Mouse (Mus musculus) left cerebral cortex, adult 2 months (tissue): ENCODE measurements around the gene Armh3. TPM values are rescaled to one million over a fixed set of nuclear protein-coding genes. Genes with fewer than 3 reads are reported as not detected.
A peak's percentile ranks its signal among the peaks of the same experiment; 100 is the strongest.

Source experiments
- DNase-seq, 2 experiments: peaks; one replicate each; pipeline ENCODE4 v3.0.0; 2021 to 2022; ENCODE audit warnings: low spot score in 2 of 2, mixed read lengths in 1 of 2; ENCODE audit errors: extremely low spot score in 1 of 2
- H3K27ac ChIP-seq: fragments of 200-600 bp; 2 replicates; pipeline ENCODE4 v1.8.1; 2022
- H3K4me3 ChIP-seq: fragments of 200-600 bp; 2 replicates; pipeline ENCODE4 v1.8.1; 2022
- CTCF ChIP-seq: fragments of 200-600 bp; IDR thresholded peaks from 2 replicates; pipeline ENCODE4 v1.8.1; 2022; ENCODE audit warnings: antibody characterized with exemption, mild to moderate bottlenecking, moderate library complexity
- intact Hi-C: fragments of 180-260 bp; cut with DNase I; formaldehyde crosslinking; loops from one replicate; pipeline ENCODE4 v1.15.1; 2025
- long read RNA-seq, 2 experiments: library from polyadenylated mRNA; stranded (forward); transcript quantifications; one replicate each; pipeline ENCODE4 v2.0.0; 2021; ENCODE audit warnings: borderline mapping rate in 2 of 2
- total RNA-seq, 2 experiments: library from RNA; stranded (reverse); gene quantifications; 2 replicates each; pipeline ENCODE4 v1.2.3; 2021

Armh3 gene
- total RNA-seq, result 10 to 100 TPM; 19.4 to 20.9 TPM
- long read RNA-seq, experiment 1, transcript Armh3-201 (26 exons, 3,676 nt), result major isoform, 15 of 22 reads
- long read RNA-seq, experiment 1, partial matches to known transcripts, result 2 of 22 reads
- long read RNA-seq, experiment 1, other reads (novel, unspliced or antisense), result 5 of 22 reads
- long read RNA-seq, experiment 2, transcript Armh3-201 (26 exons, 3,676 nt), result major isoform, 8 of 15 reads
- long read RNA-seq, experiment 2, partial matches to known transcripts, result 3 of 15 reads
- long read RNA-seq, experiment 2, other reads (novel, unspliced or antisense), result 3 of 15 reads

DNA sequence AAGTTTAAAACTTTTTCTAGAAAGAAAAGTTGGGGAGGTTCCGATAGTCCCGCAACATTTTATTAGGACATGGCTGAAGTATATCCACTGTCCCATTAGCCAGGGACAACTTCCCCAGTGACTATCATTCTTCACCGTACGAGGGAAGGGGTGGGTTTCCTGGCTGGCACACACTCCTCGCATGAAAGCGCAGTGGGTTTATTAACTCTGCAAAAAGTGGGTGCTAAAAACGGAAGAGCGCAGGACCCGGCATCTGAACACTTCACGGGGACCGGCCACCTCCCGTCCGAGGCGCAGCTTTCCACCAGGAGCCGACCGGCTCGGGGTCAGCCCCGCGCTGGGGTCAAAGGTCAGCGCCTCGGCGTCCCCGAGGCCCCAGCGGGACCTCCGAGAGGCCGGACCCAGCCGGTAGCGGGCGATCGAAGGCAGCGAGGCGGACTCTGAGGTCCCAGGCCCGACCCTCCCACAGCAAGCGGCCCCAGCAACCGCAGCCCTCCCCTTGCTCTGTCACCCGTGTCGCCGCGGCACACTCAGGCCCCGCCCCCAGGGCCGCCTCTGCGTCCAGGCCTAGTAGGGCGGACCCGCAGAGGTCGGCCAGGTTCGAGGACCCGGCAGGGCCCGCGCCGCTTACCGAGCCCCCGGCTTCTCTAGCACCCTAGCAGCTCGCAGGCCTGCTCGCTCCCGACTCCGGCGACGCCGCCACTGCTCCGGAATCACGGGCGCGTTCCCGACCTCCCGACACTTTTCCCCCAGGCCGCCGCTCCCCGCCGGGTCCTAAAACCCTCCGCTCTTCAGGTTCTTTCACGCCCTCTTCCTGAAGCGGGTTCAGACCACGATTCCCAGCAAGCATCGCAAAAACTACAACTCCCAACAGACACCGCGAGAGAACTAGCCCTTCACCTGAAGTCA, at the start of gene Armh3:
Gene Armh3, minus strand, starts transcription at position 704 of the 909 bp plus-strand sequence.
- peak; percentile 90 for DNase-seq
- Histone ChIP-seq H3K4me3 (peak within 1 kb of the TSS; percentile 69), H3K27ac (peak within 1 kb of the TSS; percentile 97)
- intact Hi-C loops, result loop anchor here (1.0 to 2.0 kb wide), 3 partner anchors 41 to 77 kb away; partner anchors contain the start of gene Nolc1
- TF ChIP-seq CTCF, result no peak; the same call in 1 of the 2 replicates

DNA sequence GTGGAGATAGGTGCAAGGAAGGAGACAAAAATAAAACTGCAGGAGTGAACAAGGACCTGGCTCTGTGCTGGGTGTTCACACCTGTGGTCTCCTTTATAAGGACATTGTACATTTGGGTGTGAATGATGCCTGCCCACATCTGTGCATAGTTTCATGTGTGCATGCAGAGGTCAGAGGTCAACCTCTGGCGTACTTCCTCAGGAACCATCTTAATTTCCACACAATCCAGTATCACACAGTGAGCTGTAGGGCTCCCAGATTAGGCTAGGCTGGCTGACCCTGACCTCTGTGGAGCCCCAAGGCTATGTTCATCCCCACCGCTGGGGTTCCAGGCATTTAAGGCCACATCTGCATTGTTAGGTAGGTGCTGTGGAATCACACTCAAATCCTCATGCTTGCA, 49.1 kb upstream of the Armh3 start:
- TF ChIP-seq CTCF, result no peak
- DNase-seq, result no peak
- no peak overlapping the region for H3K27ac ChIP-seq
- intact Hi-C loops, result no loop called here
- H3K4me3 ChIP-seq, result no peak overlapping the region

- H3K27ac ChIP-seq, result peak overlapping the region; percentile 89; the same call in 1 of the 2 replicates
- intact Hi-C loops, result no loop called here
- H3K4me3 ChIP-seq, result no peak overlapping the region
- no peak; the same call in 1 of the 2 replicates for TF ChIP-seq CTCF
- no peak for DNase-seq
Measured at GRCm38 (mm10) chr19:46046621-46047025, 48.3 kb upstream of the Armh3 start.

- Histone ChIP-seq H3K4me3 (peak overlapping the region; percentile 70), H3K27ac (peak overlapping the region; percentile 89)
- TF ChIP-seq CTCF, result no peak
- peak in 1 of 2 experiments; percentile 58 for DNase-seq
- intact Hi-C loops, result loop anchor here (1.0 kb wide), 1 partner anchor 10 kb away; no protein-coding TSS in a partner anchor
Measured at GRCm38 (mm10) chr19:46045696-46046311, 47.5 kb upstream of the Armh3 start.

DNA sequence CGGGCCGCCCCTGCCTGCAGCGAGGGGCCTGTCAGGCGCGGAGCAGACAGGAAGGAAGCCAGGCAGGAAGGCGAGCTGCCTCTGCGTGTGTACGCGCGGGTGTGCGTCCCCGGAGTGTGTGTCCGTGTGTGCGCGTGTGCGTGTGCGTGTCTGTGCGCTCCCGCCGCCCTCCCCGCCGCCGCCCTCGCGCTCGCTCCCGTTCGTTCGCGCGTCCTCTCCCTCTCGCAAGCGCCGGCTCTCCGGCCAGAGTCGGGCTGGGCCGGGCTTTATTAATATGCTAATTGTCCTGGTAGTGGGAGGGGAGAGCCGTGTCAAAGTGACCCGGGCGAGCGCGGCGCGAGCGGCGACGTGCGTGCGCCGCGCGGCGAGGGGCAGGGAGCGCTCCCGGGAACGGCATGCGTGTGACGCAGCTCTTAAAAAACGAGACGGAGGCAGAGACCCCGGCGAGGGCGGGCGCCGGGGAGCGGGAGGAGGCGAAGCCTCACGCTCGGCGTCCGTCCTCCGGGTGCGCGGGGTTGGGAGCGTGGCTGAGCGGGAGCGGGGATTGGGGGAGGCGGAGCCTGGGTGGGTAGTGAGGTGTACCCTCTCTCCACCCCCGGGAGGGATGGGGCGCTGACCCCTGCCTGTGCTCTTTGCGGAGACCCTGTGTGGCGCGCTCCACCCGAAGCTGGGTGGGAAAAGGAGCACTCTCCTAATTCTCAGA, 46.9 kb upstream of the Armh3 start, which contains the start of gene Ldb1:
Gene Ldb1, minus strand, starts transcription at position 222 of the 703 bp plus-strand sequence.
- DNase-seq, result peak; percentile 79 to 83
- intact Hi-C loops, result loop anchor here (1.0 kb wide), 1 partner anchor 11 kb away; no protein-coding TSS in a partner anchor
- no peak for TF ChIP-seq CTCF
- Histone ChIP-seq H3K4me3 (peak within 1 kb of the TSS; percentile 70), H3K27ac (peak within 1 kb of the TSS; percentile 89)

DNA sequence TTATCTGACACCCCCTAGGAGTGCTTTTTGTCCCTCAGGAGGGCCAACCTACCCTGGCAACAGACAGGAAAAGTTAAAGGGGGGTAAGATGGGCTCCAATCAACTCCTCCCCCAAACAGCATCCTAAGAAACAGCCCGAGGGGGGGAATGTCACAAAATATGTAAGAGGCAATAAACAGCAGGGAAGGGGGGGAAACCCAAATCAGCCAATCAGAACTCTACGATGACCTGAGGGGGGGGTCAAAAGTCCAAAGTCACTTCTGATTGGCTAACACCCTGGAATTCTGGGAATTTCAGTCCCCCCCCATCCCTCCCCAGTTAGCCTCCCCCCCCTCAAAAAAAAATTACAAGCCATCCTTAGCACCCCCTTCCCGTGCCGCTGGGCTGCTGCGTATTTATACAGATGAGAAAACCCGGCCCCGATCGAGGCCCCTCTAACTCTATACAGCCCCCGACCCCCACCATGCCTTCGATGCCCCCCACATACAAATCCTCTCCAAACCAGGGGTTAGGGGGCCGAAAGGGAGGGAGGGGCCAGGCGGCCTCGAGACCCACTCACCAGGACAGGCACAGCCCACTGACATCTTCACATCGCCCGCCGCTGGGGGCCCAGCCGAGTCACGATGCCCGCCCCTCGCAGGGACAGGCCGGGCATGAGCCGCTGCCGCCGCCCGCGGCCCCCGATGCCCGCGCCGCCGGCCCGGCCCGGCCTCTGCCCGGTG, 46.1 kb upstream of the Armh3 start, which contains the start of gene Pprc1:
Gene Pprc1, plus strand, starts transcription at position 616 of the 722 bp plus-strand sequence.
- no peak for DNase-seq
- intact Hi-C loops, result no loop called here

GRCm38 (mm10) chr19:46043380-46043779, 45.1 kb upstream of the Armh3 start:
- TF ChIP-seq CTCF, result no peak
- intact Hi-C loops, result no loop called here
- Histone ChIP-seq H3K27ac (peak overlapping the region; percentile 55; the same call in 1 of the 2 replicates), H3K4me3 (peak overlapping the region; percentile 70)
- DNase-seq, result no peak

More for the DNA sequence above, 46.1 kb upstream of the Armh3 start, which contains the start of gene Pprc1:
- H3K4me3 ChIP-seq, result peak within 1 kb of the TSS; percentile 70
- peak within 1 kb of the TSS; percentile 89 for H3K27ac ChIP-seq
- TF ChIP-seq CTCF, result no peak

DNA sequence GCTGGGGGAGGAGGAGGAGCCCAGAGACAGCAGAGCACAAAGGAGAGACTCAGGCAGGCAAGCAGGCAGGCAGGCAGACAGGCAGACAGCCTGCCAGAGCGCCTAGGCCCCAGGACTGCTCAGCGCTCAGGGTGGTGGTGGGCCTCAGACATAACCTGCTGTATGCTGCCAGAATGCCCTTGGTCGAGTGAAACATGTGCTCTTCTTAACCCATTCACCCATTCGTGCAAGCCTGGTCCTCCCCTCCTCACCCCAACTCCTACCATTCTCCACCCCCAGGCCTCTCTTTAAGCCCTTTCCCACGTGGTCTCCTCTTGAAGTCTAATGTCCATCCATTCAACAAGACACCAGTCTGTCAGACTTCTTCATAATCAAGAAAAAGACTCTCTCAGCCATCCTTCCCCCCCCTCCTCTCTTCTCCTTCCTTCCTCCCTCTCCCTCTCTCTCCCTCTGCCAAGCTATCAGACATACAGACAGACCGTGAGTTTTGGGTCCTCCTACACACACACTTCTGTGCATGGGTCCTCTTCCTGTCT, 44.3 kb upstream of the Armh3 start:
- Histone ChIP-seq H3K4me3 (peak overlapping the region; percentile 70), H3K27ac (peak overlapping the region; percentile 88)
- intact Hi-C loops, result no loop called here
- peak in 1 of 2 experiments; percentile 58 for DNase-seq
- TF ChIP-seq CTCF, result no peak

DNA sequence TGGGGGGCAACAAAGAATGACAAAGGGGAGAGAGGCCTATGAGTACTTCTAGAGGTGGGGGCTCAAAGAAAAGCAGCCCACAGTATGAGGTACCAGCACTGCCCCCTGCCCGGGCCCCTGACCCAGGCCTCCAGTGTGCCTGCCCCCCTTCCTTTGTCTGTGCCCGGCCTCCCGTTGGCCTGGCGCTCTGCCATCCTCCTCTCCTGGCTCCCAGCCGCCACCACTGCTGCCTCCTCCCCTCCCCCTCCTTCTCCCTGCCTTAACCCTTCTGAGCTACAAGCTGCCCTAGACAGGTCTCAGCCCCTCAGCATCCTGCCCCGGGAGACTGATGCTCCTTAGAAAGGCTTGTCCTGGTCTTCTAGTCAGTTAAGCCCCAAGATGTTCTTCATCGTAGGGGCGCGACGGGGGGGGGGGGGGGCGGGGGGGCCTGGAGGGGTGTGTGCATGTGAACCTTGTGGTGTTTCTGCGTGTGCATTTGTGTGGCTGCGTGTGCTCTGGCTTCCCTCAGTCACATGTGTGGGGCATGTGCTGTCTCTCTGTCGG, 43.7 kb upstream of the Armh3 start:
- Histone ChIP-seq H3K27ac (peak overlapping the region; percentile 88), H3K4me3 (peak overlapping the region; percentile 70)
- no peak for TF ChIP-seq CTCF
- intact Hi-C loops, result no loop called here
- peak; percentile 68 to 82 for DNase-seq
